Mouse (Mus musculus) cerebral cortex, adult 2 months (tissue): Measurements from ENCODE around the gene Tmem242.

ENCODE experiments used
- WGBS: fragments of 180-500 bp; shearing (Covaris S2); methylation state at CpG from one replicate; pipeline ENCODE4 v1.1.7; 2018; 5-methylcytosine and 5-hydroxymethylcytosine counted together

The Tmem242 gene

DNA sequence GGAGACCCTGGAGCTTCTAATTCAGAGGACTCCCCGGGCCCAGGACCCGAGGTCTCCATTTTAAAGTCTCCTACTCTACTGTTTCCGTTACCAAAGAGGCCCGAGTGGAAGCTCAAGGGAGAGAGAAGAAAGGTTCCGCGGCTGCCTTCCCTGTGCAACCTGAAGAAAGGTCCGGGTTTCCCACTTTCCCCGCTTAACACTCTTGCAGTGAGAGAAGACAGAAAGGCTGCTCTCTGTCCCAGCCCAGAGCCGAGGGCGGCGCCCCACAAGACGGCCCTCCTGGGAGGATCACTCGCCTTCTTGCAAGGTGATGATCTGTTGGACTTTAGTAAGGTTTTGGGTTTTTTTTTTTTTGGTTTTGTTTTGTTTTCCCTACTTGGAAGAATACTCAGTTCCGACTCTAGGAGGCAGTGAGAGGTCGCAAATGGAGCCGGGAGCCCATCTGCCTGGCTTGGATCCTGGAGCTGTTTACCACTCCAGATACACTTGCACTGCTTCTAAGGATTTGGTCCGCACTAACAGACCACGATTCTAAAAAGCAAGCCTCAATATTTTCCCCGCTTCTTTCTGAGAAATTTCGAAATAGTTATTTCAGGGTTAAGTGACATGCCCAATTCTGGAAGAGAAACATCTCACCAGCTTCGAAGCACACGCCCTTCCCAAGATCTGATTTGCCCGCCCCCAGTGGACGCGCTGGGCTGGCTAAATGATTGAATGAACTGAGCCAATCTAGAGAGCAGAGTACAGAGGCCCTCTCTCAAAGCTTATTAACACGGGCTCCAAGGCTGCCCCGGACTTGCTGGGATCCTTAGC, at the start of gene Tmem242:
Gene Tmem242, minus strand, starts transcription at position 101 of the 813 bp plus-strand sequence.
- WGBS = under 1% methylated on average over 27 of the region's 27 CpGs

DNA sequence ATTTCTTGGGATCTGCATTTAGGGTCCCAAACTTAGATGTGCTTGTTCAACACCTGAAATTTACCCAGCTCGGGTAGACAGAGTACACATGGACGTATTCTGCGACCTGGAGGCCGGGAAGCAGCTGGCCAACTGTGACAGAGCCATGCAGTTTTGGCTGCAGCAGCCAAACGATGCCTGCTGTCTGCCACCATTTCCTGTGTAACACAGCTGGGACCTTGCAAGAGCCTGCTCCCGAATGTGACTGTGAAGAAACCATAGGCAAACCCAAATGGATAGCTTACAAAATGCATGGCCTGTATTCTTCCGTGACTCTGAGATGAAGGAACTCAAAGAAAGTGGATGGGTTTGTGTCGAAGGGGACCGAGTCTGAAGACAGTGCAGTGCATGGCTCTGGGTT, 48.1 kb upstream of the Tmem242 start:
- 70% methylated on average over 9 of the region's 9 CpGs for WGBS

DNA sequence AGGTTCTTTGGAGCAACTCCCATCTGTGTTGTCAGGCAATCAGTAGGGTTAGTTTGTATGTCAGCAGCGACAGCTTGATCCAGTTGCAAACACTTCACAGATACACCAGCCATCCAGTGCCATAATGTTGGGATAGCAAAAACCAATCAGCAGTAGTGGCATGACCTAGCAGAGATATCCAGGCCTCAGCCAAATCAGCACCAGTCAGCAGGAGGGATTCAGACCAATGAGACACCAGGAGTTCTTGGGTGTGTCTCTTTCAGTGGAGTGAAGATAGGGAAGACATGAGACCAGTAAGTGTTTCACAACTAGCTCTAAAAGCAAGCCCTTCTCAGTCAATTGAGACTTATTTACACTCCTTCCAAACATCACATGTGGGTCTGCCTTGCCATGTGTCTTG, 44.6 kb upstream of the Tmem242 start:
- WGBS = 98% methylated on average over 1 of the region's 1 CpGs

GRCm38 (mm10) chr17:5483456-5483855, 43.4 kb upstream of the Tmem242 start:
- WGBS = 74% methylated on average over 4 of the region's 4 CpGs

- 73% methylated on average over 14 of the region's 14 CpGs for WGBS
These were observed 36.1 kb upstream of the Tmem242 start for GRCm38 (mm10) chr17:5475960-5476725.

- WGBS = 66% methylated on average over 3 of the region's 3 CpGs
These were observed 32.2 kb upstream of the Tmem242 start for GRCm38 (mm10) chr17:5472268-5472667.

DNA sequence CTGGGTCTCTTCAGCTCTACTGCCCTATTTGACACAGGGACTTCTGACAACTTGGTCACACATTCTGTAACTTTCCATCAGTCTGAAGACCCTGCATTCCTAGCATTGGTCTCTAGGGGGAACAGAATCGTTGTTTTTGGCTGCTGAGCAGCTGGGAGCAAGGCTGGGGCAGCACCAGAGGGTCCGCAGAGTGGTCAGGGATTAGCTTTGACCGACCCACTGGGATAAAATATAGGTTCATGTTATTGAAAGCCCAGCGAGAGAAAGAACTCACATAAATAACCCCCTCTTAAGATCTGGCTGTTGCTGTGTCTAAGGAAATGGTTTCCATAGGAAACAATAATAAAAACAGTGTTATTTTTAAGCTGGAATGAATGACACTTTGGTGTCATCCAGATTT, 27.1 kb upstream of the Tmem242 start:
- 47% methylated on average over 4 of the region's 4 CpGs for WGBS

DNA sequence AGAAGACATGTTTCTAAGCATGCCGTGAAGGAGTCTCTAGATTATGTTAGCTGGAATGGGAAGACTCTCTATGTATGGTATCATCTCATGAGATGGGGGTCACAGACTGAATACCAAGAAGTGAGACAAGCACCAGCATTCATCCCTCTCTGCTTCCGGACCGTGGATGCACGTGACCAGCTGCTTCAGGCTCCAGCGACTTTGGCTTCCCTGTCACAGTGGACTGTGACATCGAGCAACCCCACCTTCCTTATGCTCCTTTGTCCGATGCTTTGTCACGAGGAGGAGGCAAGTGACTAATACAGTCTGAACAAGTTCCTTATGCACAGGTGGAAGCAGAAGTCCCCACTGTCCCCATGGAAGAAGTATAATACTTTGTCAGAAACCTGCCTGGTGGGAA, 26.7 kb upstream of the Tmem242 start:
- WGBS = 78% methylated on average over 8 of the region's 8 CpGs

DNA sequence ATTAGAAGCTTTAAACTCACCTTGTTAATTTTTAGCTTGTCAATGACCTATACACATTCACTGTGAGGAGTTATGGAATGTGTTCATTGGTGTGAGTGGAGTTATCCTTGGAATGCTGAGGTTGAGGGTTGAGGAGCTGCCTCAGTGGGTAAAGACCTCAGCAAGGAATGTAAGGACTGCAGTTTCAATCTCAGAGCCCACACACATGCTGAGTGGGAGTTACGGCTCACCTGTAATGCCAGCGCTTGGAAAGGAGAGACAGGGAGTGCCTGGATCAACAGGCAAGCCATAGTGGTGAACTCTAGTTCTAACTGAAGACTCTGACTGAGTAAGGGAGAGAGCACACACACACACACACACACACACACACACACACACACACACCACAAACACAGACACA, 23.9 kb upstream of the Tmem242 start:
- 83% methylated on average over 2 of the region's 2 CpGs for WGBS

DNA sequence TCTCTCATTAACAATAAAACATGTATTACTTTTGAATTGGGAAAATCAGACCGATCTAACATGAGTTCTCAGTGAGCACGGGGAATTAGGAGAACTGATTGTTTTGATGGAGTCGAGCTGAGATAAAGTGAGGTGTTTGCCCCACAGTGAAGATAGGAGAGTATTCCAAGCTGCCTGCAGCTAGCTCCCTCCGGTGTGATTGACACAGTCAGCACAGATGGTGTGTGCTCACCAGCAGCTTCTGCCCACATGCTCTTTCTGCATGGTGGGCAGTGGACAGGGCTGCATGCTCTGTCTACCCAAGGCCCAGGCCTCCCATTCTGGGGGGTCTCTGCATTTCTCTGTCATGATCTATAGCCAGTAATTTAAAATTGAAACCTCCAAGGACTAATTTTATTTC, 13.6 kb upstream of the Tmem242 start:
- WGBS = 57% methylated on average over 4 of the region's 4 CpGs

DNA sequence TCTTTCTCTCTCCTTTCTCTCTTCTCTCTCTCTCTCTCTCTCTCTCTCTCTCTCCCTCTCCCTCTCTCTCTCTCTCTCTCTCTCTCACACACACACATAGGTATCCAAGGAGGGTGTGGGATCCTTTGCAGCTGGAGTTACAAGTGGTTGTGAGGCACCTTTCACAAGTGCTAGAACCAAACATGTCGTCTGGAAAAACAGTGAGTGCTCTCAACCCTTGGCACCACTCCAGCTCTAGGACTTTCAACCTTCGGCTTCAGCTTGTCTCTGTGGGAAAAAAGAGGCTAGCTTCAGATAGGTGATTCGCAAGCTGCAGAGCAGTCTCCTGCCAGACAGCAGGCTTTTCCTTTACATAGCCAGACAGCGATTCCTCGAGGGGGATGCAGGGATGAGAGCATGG, 3.7 kb upstream of the Tmem242 start:
- 40% methylated on average over 5 of the region's 5 CpGs for WGBS

GRCm38 (mm10) chr17:5443260-5443659, 3.2 kb upstream of the Tmem242 start:
- WGBS = 67% methylated on average over 3 of the region's 3 CpGs

GRCm38 (mm10) chr17:5442403-5442802, 2.3 kb upstream of the Tmem242 start:
- 86% methylated on average over 5 of the region's 5 CpGs for WGBS

DNA sequence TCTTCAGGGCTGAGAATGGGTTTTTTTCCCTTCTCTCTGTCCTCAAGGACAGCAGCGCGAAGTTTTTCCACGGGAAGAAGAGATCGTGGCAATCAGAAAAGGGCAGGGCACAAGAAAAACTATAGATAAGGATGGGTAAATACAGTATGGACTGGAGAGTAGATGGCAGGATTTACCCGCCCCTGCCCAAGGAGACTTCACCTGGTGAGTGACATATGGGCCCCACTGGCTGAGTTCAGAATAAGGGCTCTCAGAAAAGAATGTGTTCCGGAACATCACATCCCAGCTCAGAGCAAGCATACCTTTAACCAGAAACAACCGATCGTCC, 264 bp downstream of the Tmem242 start:
- under 1% methylated on average over 8 of the region's 8 CpGs for WGBS

GRCm38 (mm10) chr17:5429772-5430133, 10.3 kb downstream of the Tmem242 start:
- WGBS = 77% methylated on average over 9 of the region's 9 CpGs

- 58% methylated on average over 10 of the region's 10 CpGs for WGBS
These were observed 10.8 kb downstream of the Tmem242 start for GRCm38 (mm10) chr17:5429090-5429771.

- 50% methylated on average over 3 of the region's 3 CpGs for WGBS
These were observed 14.9 kb downstream of the Tmem242 start for GRCm38 (mm10) chr17:5425204-5425603.

DNA sequence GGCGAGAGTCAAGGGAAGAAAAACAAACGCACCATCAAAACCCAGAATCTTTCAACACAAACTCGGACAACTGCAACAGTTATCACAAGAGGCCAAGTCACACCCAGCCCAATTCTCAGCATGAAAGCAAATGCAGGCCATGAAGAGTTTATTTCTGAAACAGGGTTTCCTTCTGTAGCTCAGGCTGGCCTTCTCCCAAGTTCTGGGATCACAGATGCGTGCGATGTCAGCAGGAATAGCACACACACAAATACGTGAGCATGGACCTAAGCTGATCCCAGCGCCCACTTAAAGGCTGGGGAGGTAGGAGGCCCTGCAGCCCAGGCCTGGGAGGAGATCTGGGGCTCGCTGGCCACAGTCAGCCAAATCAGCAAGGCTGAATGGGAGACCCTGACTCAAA, 15.9 kb downstream of the Tmem242 start:
- WGBS = 35% methylated on average over 8 of the region's 8 CpGs

DNA sequence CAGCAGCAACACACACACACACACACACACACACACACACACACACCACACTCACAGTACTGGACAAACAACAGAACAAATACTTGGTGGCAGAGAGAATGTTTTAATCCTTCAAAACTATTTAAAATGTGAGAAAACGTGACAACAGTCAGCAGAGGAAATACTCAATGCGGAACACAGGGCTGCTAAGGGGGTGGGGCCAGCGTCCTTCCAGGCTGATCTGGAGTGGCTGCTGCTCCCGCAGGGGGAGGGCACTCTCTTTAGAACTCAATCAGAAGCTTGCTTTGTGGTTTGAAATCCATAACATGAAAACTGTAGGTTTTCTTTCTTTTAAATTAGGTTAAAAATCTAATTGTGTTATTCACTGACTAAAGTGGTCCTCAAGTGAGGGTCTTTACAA, 18.2 kb downstream of the Tmem242 start:
- 51% methylated on average over 4 of the region's 4 CpGs for WGBS

DNA sequence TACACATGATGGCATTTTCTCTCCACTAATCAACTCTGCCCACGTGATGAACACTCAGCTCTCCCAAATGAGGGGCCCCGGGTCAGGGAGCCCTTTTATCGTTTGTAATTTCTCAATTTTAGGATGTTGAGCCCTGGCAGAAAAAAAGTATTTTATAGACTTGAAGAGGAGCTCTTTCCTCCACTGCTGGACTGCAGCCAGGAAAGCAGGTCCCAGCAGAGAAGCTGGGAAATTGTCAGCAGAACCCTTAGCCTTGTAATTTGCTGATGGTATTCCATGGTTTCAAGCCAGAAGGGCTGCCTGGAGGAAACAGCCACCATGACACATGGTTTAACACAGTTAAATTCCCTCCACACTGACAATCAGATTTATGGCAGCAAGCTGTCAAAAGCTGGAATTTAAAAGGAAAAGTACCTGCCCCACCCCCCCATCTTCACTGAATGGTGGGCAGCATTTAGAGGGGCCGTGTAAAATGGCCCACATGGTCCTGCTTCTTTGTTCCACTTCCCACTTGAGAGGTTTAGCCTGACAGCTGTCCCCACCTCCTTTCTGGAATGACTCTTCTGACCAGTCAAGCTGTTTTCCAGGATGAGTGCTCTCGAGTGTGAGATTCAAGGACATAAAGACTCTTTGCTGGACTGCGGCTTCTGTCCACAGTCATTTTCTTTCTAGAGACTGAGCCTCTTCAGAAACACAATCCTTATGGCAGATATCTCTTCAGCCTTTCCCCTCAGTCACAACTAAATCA, 20.1 kb downstream of the Tmem242 start:
- 74% methylated on average over 6 of the region's 6 CpGs for whole genome bisulfite sequencing

GRCm38 (mm10) chr17:5419056-5419455, 21.0 kb downstream of the Tmem242 start:
- WGBS = 86% methylated on average over 9 of the region's 9 CpGs

GRCm38 (mm10) chr17:5418545-5418944, 21.5 kb downstream of the Tmem242 start, which contains the start of gene Ldhal6b:
TSS of gene Ldhal6b (minus strand) at chr17:5418767.
- WGBS = 79% methylated on average over 11 of the region's 11 CpGs
